Mouse (Mus musculus): Measurements from ENCODE around the gene Gabpb1.

- TF ChIP-seq ZC3H11A (IDR thresholded peaks at IDR 0.05; ENCODE audit: borderline replicate concordance, low read depth, low read length) (no peak), HCFC1 (IDR thresholded peaks at IDR 0.05; ENCODE audit: borderline replicate concordance, insufficient read depth, low read length) (no peak; the same call in 1 of the 2 replicates), CHD2 (IDR thresholded peaks at IDR 0.05; ENCODE audit: low read depth, low read length) (no peak), ZNF384 (IDR thresholded peaks at IDR 0.05; ENCODE audit: low read depth, low read length) (0 out of 2 replicates have a peak, but pooled peaks have one; percentile 38), MAFK (IDR thresholded peaks at IDR 0.05; ENCODE audit: insufficient read depth, low read depth, low read length) (no peak)
Measured at GRCm38 (mm10) chr2:126676122-126676515, at the start of gene Gabpb1.
